In the genomic region with DNA sequence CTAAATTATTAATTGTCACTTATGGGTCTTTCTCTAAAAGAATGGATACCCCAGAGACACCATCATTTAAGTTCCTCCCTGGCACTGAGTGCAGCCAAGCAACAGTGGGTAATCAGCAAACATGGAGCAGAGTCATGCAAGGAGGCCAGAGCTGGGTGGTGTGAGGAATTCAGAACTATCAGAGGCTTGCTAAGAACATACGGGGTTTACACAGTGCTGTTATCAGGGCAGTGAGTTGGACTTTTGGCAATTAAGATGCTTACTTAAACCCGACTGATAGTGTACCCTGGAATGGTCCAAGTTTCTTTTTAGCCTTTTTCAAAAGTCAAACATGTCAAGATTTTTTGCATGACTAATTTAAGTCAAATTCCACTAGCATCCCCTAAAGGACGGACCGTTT, we compare ENCODE assay signal across 25 mouse cellular contexts.
DNase-seq lines count a peak whose midpoint lies in the region; ATAC-seq and TF ChIP-seq lines count a peak whose summit lies in the region.
"Had no signal": no experiment of that assay in that cellular context is flagged by ENCODE, and none has a peak within 500 bp of the region (broad histone marks: within the 10 kb centered on the region; RNA-seq: fewer than 3 reads in every experiment).

No protein-coding gene starts in this region.

- DNase-seq in heart, adult 18-20 months, result peak; percentile 15 to 29
- peak; percentile 93 for DNase-seq in liver, adult 2 months (ENCODE audit: extremely low read depth, low read depth, low spot score)
- DNase-seq in liver, postnatal 0 days, result no peak
- peak; percentile 58 for DNase-seq in stomach, postnatal 0 days (ENCODE audit: low spot score)
- DNase-seq in gastrocnemius, postnatal 36 days, result no peak
- DNase-seq: adrenal gland, adult 8-10 months; cerebellum, adult 9-10 months; gastrocnemius, adult 2 months; kidney, postnatal 4 days; layer of hippocampus, adult 9-11 months; left cerebral cortex, postnatal 4 days; liver; lung, adult 18-20 months; thymus, postnatal 36 days had no signal

- H3K4me1 ChIP-seq in heart, embryonic 11.5 days (ENCODE audit: control insufficient read depth, insufficient read depth, low read length), result 0 out of 2 replicates have a peak, but pooled peaks cover 8% of the 10 kb centered on the region
- H3K4me1 ChIP-seq in liver, adult 2 months (ENCODE audit: control insufficient read depth, insufficient read depth, low read length), result peaks cover 28% of the 10 kb centered on the region
- H3K4me1 ChIP-seq in liver, postnatal 0 days (ENCODE audit: insufficient read depth), result peaks cover 18% of the 10 kb centered on the region
- H3K4me1 ChIP-seq in midbrain, embryonic 12.5 days, result peaks cover 16% of the 10 kb centered on the region
- peaks cover 8% of the 10 kb centered on the region for H3K4me1 ChIP-seq in midbrain, embryonic 15.5 days
- H3K4me1 ChIP-seq in stomach, postnatal 0 days (replicated peaks; ENCODE audit: control insufficient read depth, insufficient read depth), result no peaks in the 10 kb centered on the region
- H3K4me1 ChIP-seq: neural tube, embryonic 15.5 days had no signal

- H3K27ac ChIP-seq in heart, embryonic 11.5 days (ENCODE audit: low read depth, low read length), result no peak overlapping the region
- H3K27ac ChIP-seq in liver, adult 2 months (replicated peaks; ENCODE audit: insufficient read depth, low read depth, low read length), result peak overlapping the region; percentile 49; the same call in 1 of the 2 replicates
- H3K27ac ChIP-seq in liver, postnatal 0 days (ENCODE audit: low read depth), result no peak overlapping the region
- H3K27ac ChIP-seq in midbrain, embryonic 12.5 days (replicated peaks), result peak overlapping the region; percentile 47; the same call in 1 of the 2 replicates
- H3K27ac ChIP-seq in midbrain, embryonic 15.5 days, result no peak overlapping the region
- H3K27ac ChIP-seq in stomach, postnatal 0 days (replicated peaks), result no peak overlapping the region
- H3K27ac ChIP-seq: forebrain, embryonic 12.5 days; gastrocnemius, adult 2 months; hindbrain, embryonic 14.5 days; kidney, embryonic 15.5 days; left cerebral cortex, adult 2 months; neural tube, embryonic 15.5 days had no signal

- H3K4me2 ChIP-seq in heart, embryonic 11.5 days, result no peak overlapping the region
- no peak overlapping the region for H3K4me2 ChIP-seq in liver, postnatal 0 days (ENCODE audit: low read depth, low read length)
- no peak overlapping the region for H3K4me2 ChIP-seq in midbrain, embryonic 12.5 days (replicated peaks)
- no peak overlapping the region for H3K4me2 ChIP-seq in midbrain, embryonic 15.5 days
- no peak overlapping the region for H3K4me2 ChIP-seq in stomach, postnatal 0 days (replicated peaks; ENCODE audit: low read depth)
- H3K4me2 ChIP-seq: forebrain, embryonic 12.5 days; hindbrain, embryonic 14.5 days; kidney, embryonic 15.5 days; neural tube, embryonic 15.5 days had no signal

- no peaks in the 10 kb centered on the region for H3K79me2 ChIP-seq in liver, adult 2 months (ENCODE audit: control insufficient read depth, insufficient read depth, low read length)

- H3K4me3 ChIP-seq in heart, embryonic 11.5 days (ENCODE audit: low read depth, low read length), result no peak overlapping the region
- no peak overlapping the region for H3K4me3 ChIP-seq in liver, adult 2 months (ENCODE audit: insufficient read depth, low read depth, low read length)
- no peak overlapping the region for H3K4me3 ChIP-seq in liver, postnatal 0 days (ENCODE audit: low read depth, low read length)
- no peak overlapping the region for H3K4me3 ChIP-seq in midbrain, embryonic 12.5 days
- no peak overlapping the region for H3K4me3 ChIP-seq in midbrain, embryonic 15.5 days
- H3K4me3 ChIP-seq in stomach, postnatal 0 days (ENCODE audit: low read depth, low read length), result no peak overlapping the region
- H3K4me3 ChIP-seq: forebrain, embryonic 12.5 days; gastrocnemius, adult 2 months; kidney, embryonic 15.5 days; left cerebral cortex, adult 2 months; megakaryocyte, embryonic 14.5 days; neural tube, embryonic 15.5 days had no signal

- ATAC-seq in heart, embryonic 11.5 days (replicated peaks; ENCODE audit: insufficient number of reproducible peaks, low FRiP score, low TSS enrichment), result no peak
- ATAC-seq in liver, postnatal 0 days, result no peak
- no peak; the same call in 1 of the 2 replicates for ATAC-seq in midbrain, embryonic 12.5 days (ENCODE audit: low FRiP score, low read depth)
- no peak for ATAC-seq in midbrain, embryonic 15.5 days (replicated peaks)
- ATAC-seq in stomach, postnatal 0 days (ENCODE audit: low FRiP score, low TSS enrichment), result peak; percentile 88
- ATAC-seq: CD4-positive, CD25-positive, alpha-beta regulatory T cell, adult 4 months; Patski had no signal

- H3K27me3 ChIP-seq in heart, embryonic 11.5 days (ENCODE audit: control insufficient read depth, insufficient read depth, low read length), result no peaks in the 10 kb centered on the region
- no peaks in the 10 kb centered on the region for H3K27me3 ChIP-seq in liver, adult 2 months (ENCODE audit: control insufficient read depth, insufficient read depth, low read length)
- H3K27me3 ChIP-seq in liver, postnatal 0 days (ENCODE audit: insufficient read depth, low read length), result no peaks in the 10 kb centered on the region
- H3K27me3 ChIP-seq in midbrain, embryonic 12.5 days, result peaks cover 48% of the 10 kb centered on the region
- no peaks in the 10 kb centered on the region; the same call in 1 of the 2 replicates for H3K27me3 ChIP-seq in midbrain, embryonic 15.5 days (replicated peaks)
- no peaks in the 10 kb centered on the region for H3K27me3 ChIP-seq in stomach, postnatal 0 days (ENCODE audit: control insufficient read depth, insufficient read depth, low read length)
- H3K27me3 ChIP-seq: forebrain, embryonic 12.5 days; kidney, embryonic 15.5 days; neural tube, embryonic 15.5 days; Patski had no signal

- intact Hi-C loops in gastrocnemius, postnatal 36 days (cut with DNase I), result no loop called here

- H3K9ac ChIP-seq in heart, embryonic 11.5 days (ENCODE audit: low read depth, low read length), result no peak overlapping the region
- H3K9ac ChIP-seq in liver, adult 2 months (ENCODE audit: low read depth, low read length), result no peak overlapping the region
- H3K9ac ChIP-seq in liver, postnatal 0 days (replicated peaks), result no peak overlapping the region
- H3K9ac ChIP-seq in midbrain, embryonic 12.5 days (replicated peaks), result no peak overlapping the region
- H3K9ac ChIP-seq in midbrain, embryonic 15.5 days, result no peak overlapping the region
- no peak overlapping the region for H3K9ac ChIP-seq in stomach, postnatal 0 days (ENCODE audit: low read length)
- H3K9ac ChIP-seq: forebrain, embryonic 12.5 days; hindbrain, embryonic 14.5 days; kidney, embryonic 15.5 days; neural tube, embryonic 15.5 days had no signal

- H3K9me3 ChIP-seq in heart, embryonic 11.5 days (replicated peaks; ENCODE audit: control insufficient read depth, low read length), result no peaks in the 10 kb centered on the region
- no peaks in the 10 kb centered on the region for H3K9me3 ChIP-seq in liver, postnatal 0 days (ENCODE audit: low read length)
- H3K9me3 ChIP-seq in midbrain, embryonic 12.5 days, result no peaks in the 10 kb centered on the region
- H3K9me3 ChIP-seq in midbrain, embryonic 15.5 days, result no peaks in the 10 kb centered on the region
- no peaks in the 10 kb centered on the region for H3K9me3 ChIP-seq in stomach, postnatal 0 days (ENCODE audit: control insufficient read depth, low read length)
- H3K9me3 ChIP-seq: forebrain, embryonic 12.5 days; kidney, embryonic 15.5 days; megakaryocyte, embryonic 14.5 days; neural tube, embryonic 15.5 days had no signal

- 43% methylated on average over 4 of the region's 4 CpGs for WGBS in heart, embryonic 11.5 days (ENCODE audit: insufficient replicate concordance)
- WGBS in liver, adult 2 months, result 14% methylated on average over 4 of the region's 4 CpGs
- 59% methylated on average over 4 of the region's 4 CpGs for WGBS in liver, postnatal 0 days (ENCODE audit: insufficient replicate concordance)
- 27% methylated on average over 4 of the region's 4 CpGs for WGBS in midbrain, embryonic 12.5 days
- 22% methylated on average over 4 of the region's 4 CpGs for WGBS in midbrain, embryonic 15.5 days
- 28% methylated on average over 4 of the region's 4 CpGs for WGBS in stomach, postnatal 0 days

- no peak for TF ChIP-seq EP300 in liver, postnatal 0 days (IDR thresholded peaks at IDR 0.05; ENCODE audit: low read depth)
- no peak for TF ChIP-seq EP300 in stomach, postnatal 0 days (optimal IDR thresholded peaks at IDR 0.05)

- TF ChIP-seq CTCF in liver, adult 2 months (IDR thresholded peaks at IDR 0.05; ENCODE audit: low read depth, low read length), result no peak
- no peak for TF ChIP-seq CTCF in liver, postnatal 0 days (IDR thresholded peaks at IDR 0.05; ENCODE audit: low read depth)
- no peak for TF ChIP-seq CTCF in stomach, postnatal 0 days (IDR thresholded peaks at IDR 0.05; ENCODE audit: low read depth)

- TF ChIP-seq POLR2A in liver, adult 2 months (IDR thresholded peaks at IDR 0.05; ENCODE audit: extremely low read depth, insufficient read depth, low read length), result no peak

- H3K36me3 ChIP-seq in heart, embryonic 11.5 days (ENCODE audit: control insufficient read depth, insufficient read depth, low read length), result no peaks in the 10 kb centered on the region
- no peaks in the 10 kb centered on the region for H3K36me3 ChIP-seq in liver, adult 2 months (ENCODE audit: control insufficient read depth, insufficient read depth, low read length)
- no peaks in the 10 kb centered on the region for H3K36me3 ChIP-seq in liver, postnatal 0 days (replicated peaks; ENCODE audit: insufficient read depth, low read length)
- H3K36me3 ChIP-seq in midbrain, embryonic 12.5 days, result no peaks in the 10 kb centered on the region
- no peaks in the 10 kb centered on the region for H3K36me3 ChIP-seq in midbrain, embryonic 15.5 days (replicated peaks)
- no peaks in the 10 kb centered on the region for H3K36me3 ChIP-seq in stomach, postnatal 0 days (ENCODE audit: control insufficient read depth, insufficient read depth, low read length)
- H3K36me3 ChIP-seq: forebrain, embryonic 12.5 days; kidney, embryonic 15.5 days; neural tube, embryonic 15.5 days had no signal

Comparison
In these comparisons a context has a peak if more than half of its experiments do, and no peak if none do; other contexts are left out.
1. DNase-seq: peak in heart, adult 18-20 months (2 of 2), liver, adult 2 months (single experiment) and stomach, postnatal 0 days (single experiment); none in liver, postnatal 0 days (single experiment) and gastrocnemius, postnatal 36 days (0 of 2).
2. H3K27ac ChIP-seq: peak in liver, adult 2 months (single experiment) and midbrain, embryonic 12.5 days (single experiment); none in heart, embryonic 11.5 days (single experiment), liver, postnatal 0 days (single experiment), midbrain, embryonic 15.5 days (single experiment) and stomach, postnatal 0 days (single experiment).